Mouse (Mus musculus) midbrain, postnatal 0 days (tissue): ENCODE data around the gene Grasp. TPM values are rescaled to one million over a fixed set of nuclear protein-coding genes. Genes with fewer than 3 reads are reported as not detected.

Experiments used
- ATAC-seq: fragments of 200-750 bp; cut with Nextera tagmentation; 2 replicates; pipeline ENCODE4 v1.8.0; 2017; ENCODE audit warnings: moderate number of reproducible peaks, mild to moderate bottlenecking, moderate TSS enrichment, moderate library complexity; ENCODE audit not compliant: low FRiP score
- DNase-seq: peaks from one replicate; pipeline ENCODE4 v3.0.0-alpha.2; 2015; ENCODE audit warnings: low spot score
- H3K27ac ChIP-seq: fragments of 300-500 bp; sonication (generic); 2 replicates; pipeline ENCODE4 v1.5.1; 2014; ENCODE audit warnings: low read depth, mild to moderate bottlenecking, low read length, mixed read lengths
- H3K27me3 ChIP-seq: fragments of 300-500 bp; sonication (generic); 2 replicates; pipeline ENCODE4 v1.6.1; 2014; ENCODE audit warnings: low read length, control low read depth, mixed read lengths; ENCODE audit not compliant: insufficient read depth
- H3K36me3 ChIP-seq: fragments of 300-500 bp; sonication (generic); 2 replicates; pipeline ENCODE4 v1.6.1; 2014; ENCODE audit warnings: low read length, control low read depth, mixed read lengths; ENCODE audit not compliant: insufficient read depth
- H3K4me1 ChIP-seq: fragments of 300-500 bp; sonication (generic); 2 replicates; pipeline ENCODE4 v1.6.1; 2014; ENCODE audit warnings: mild to moderate bottlenecking, control low read depth, antibody characterized with exemption, low read length, mixed read lengths; ENCODE audit not compliant: insufficient read depth
- H3K4me2 ChIP-seq: fragments of 300-500 bp; sonication (generic); 2 replicates; pipeline ENCODE4 v1.6.1; 2014; ENCODE audit warnings: low read depth, mild to moderate bottlenecking, low read length, mixed read lengths; ENCODE audit not compliant: poor library complexity, severe bottlenecking
- H3K4me3 ChIP-seq: fragments of 300-500 bp; sonication (generic); 2 replicates; pipeline ENCODE4 v1.5.1; 2014; ENCODE audit warnings: low read depth, mild to moderate bottlenecking, low read length, moderate library complexity
- H3K9ac ChIP-seq: fragments of 300-500 bp; sonication (generic); replicated peaks from 2 replicates; pipeline ENCODE4 v1.6.1; 2014; ENCODE audit warnings: mild to moderate bottlenecking, low read length, moderate library complexity, mixed read lengths; ENCODE audit not compliant: poor library complexity, severe bottlenecking
- H3K9me3 ChIP-seq: fragments of 300-500 bp; sonication (generic); 2 replicates; pipeline ENCODE4 v1.6.1; 2016; ENCODE audit warnings: low read length, control low read depth
- CTCF ChIP-seq: IDR thresholded peaks from 2 replicates; pipeline ENCODE4 v1.5.1; 2016; ENCODE audit warnings: antibody characterized with exemption, mild to moderate bottlenecking
- WGBS: fragments of 180-500 bp; shearing (Covaris S2); extraction: QIAGEN DNeasy Blood & Tissue Kit; methylation state at CpG from one replicate; pipeline ENCODE4 v1.1.7; 2014; 5-methylcytosine and 5-hydroxymethylcytosine counted together
- polyA plus RNA-seq: library from polyadenylated mRNA; unstranded; fragments of >200 nt; fragmentation: Nextera tagmentation; extraction: Ambion mirVana; gene quantifications from 2 replicates; pipeline ENCODE4 v1.2.1, GENCODE M21; 2015
- total RNA-seq: library from RNA; depleted of rRNA; stranded (reverse); fragments of >200 nt; gene quantifications from 2 replicates; pipeline ENCODE4 v1.2.3, GENCODE M21; 2014

The Grasp gene
- total and polyA plus RNA-seq, 2 experiments from 2014 or later, result 1.9 to 7.7 TPM

- no peak overlapping the region for H3K27ac ChIP-seq
- H3K4me2 ChIP-seq, result no peak overlapping the region
- DNase-seq, result no peak
- WGBS, result 84% methylated on average over 14 of the region's 14 CpGs
- H3K9me3 ChIP-seq, result no peaks in the 10 kb centered on the region
- H3K9ac ChIP-seq, result no peak overlapping the region
- ATAC-seq, result no peak
- H3K27me3 ChIP-seq, result no peaks in the 10 kb centered on the region
- H3K36me3 ChIP-seq, result no peaks in the 10 kb centered on the region
- H3K4me3 ChIP-seq, result no peak overlapping the region
- no peak for TF ChIP-seq CTCF
- no peaks in the 10 kb centered on the region for H3K4me1 ChIP-seq
Observed at GRCm38 (mm10) chr15:101256463-101257206, 32.6 kb downstream of the Grasp start.

DNA sequence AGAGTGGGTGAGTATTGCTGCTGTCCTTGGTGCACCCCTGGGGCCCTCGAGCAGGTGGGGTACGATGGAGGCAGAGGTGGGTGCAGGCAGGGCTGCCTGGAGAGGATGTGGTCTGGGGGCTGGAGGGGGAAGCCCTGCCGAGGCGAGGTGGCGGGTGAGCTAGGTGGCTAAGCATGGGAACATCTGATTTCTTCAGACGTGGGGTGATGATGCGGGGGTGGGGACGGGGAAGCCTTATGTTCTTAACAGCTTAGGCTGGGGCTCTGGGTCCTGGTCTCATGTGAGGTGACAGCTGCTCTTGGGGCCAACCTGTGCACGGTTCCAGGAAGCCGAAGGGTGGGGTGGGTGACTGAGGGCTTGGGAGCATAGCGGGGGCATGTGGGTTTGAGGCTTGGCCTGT lies 34.4 kb downstream of the Grasp start:
- Histone ChIP-seq H3K9me3 (no peaks in the 10 kb centered on the region), H3K9ac (no peak overlapping the region), H3K4me1 (no peaks in the 10 kb centered on the region), H3K27ac (no peak overlapping the region), H3K4me3 (no peak overlapping the region), H3K4me2 (no peak overlapping the region), H3K36me3 (0 out of 2 replicates have a peak, but pooled peaks cover 3% of the 10 kb centered on the region), H3K27me3 (no peaks in the 10 kb centered on the region)
- no peak for DNase-seq
- no peak for TF ChIP-seq CTCF
- ATAC-seq, result no peak
- 88% methylated on average over 11 of the region's 11 CpGs for WGBS

DNA sequence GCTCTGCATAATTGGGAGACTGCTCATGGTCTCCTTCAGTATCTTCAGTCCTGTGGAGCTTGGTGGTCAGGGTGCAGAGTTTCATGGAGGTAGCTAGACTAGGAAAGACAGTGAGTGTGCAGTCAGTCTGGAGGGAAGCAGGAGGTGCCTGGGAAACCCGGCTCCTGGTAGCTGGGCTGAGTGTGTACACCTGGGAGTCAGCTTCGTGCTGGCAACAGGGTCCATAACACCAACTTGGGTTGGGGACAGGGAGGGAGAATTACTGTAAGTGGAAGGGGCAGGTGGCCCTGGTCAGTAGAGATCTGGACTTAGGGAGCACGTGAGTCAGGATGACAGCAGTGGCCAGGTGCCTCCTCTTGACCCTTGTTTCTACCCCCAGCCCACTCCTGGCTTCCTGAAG lies 35.9 kb downstream of the Grasp start:
- Histone ChIP-seq H3K9me3 (no peaks in the 10 kb centered on the region), H3K27ac (no peak overlapping the region), H3K27me3 (peaks cover 6% of the 10 kb centered on the region; the same call in 1 of the 2 replicates), H3K36me3 (0 out of 2 replicates have a peak, but pooled peaks cover 3% of the 10 kb centered on the region), H3K4me2 (no peak overlapping the region), H3K4me1 (no peaks in the 10 kb centered on the region), H3K9ac (no peak overlapping the region), H3K4me3 (no peak overlapping the region)
- 92% methylated on average over 3 of the region's 3 CpGs for WGBS
- DNase-seq, result no peak
- no peak for ATAC-seq
- TF ChIP-seq CTCF, result no peak

GRCm38 (mm10) chr15:101260387-101260786 lies 36.4 kb downstream of the Grasp start:
- Histone ChIP-seq H3K36me3 (0 out of 2 replicates have a peak, but pooled peaks cover 3% of the 10 kb centered on the region), H3K9me3 (no peaks in the 10 kb centered on the region), H3K9ac (no peak overlapping the region), H3K4me3 (no peak overlapping the region), H3K4me2 (no peak overlapping the region), H3K4me1 (no peaks in the 10 kb centered on the region), H3K27me3 (peaks cover 7% of the 10 kb centered on the region; the same call in 1 of the 2 replicates), H3K27ac (no peak overlapping the region)
- TF ChIP-seq CTCF, result no peak
- 70% methylated on average over 10 of the region's 10 CpGs for WGBS
- ATAC-seq, result no peak
- peak; percentile 42 for DNase-seq

DNA sequence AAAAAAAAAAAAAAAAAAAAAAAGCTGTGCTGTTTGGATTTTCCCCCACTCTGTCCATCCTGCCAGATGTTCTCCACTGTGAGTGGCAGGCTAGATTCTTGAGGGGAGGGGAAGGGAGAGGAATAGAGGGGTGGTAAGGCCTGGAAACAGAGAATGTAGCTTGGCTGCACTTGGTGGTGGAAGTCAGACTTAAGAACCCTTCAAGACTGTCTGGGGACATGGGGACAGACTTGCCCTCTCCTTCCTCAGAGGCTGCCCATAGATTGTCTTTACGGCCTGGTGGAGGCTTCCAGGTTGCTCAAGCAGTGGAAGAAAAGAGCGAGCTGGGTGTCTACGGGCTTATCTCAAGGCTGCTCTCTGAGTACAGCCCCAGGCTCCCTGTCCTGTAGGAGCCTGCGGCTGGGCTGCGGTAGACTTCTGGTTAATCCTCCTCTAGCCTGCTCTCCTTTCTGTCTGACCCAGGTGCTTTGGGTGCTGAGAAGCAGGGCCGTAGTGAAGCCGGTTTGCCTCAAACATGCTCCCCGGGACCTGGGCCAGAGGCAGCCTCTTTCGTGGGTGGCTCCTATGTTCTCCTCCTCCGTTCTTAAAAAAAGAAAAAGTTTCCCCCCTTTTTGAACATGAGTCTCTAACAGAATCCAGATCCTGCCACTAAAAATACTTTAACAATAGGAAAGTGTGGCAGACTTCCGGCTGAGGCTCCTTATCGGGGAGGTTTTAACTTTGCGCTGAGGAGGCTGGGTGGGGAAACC lies 37.1 kb downstream of the Grasp start:
- Histone ChIP-seq H3K9me3 (no peaks in the 10 kb centered on the region), H3K27me3 (peaks cover 7% of the 10 kb centered on the region; the same call in 1 of the 2 replicates), H3K9ac (no peak overlapping the region), H3K4me2 (no peak overlapping the region), H3K4me3 (no peak overlapping the region), H3K36me3 (0 out of 2 replicates have a peak, but pooled peaks cover 3% of the 10 kb centered on the region), H3K4me1 (peaks cover 6% of the 10 kb centered on the region; the same call in 1 of the 2 replicates), H3K27ac (no peak overlapping the region)
- TF ChIP-seq CTCF, result no peak
- DNase-seq (no peak), ATAC-seq (no peak)
- 67% methylated on average over 13 of the region's 13 CpGs for WGBS

GRCm38 (mm10) chr15:101262502-101262901 lies 38.5 kb downstream of the Grasp start:
- Histone ChIP-seq H3K27me3 (peaks cover 7% of the 10 kb centered on the region; the same call in 1 of the 2 replicates), H3K4me1 (peaks cover 8% of the 10 kb centered on the region; the same call in 1 of the 2 replicates), H3K36me3 (0 out of 2 replicates have a peak, but pooled peaks cover 3% of the 10 kb centered on the region), H3K4me2 (no peak overlapping the region), H3K4me3 (no peak overlapping the region), H3K9ac (no peak overlapping the region), H3K27ac (no peak overlapping the region), H3K9me3 (no peaks in the 10 kb centered on the region)
- TF ChIP-seq CTCF, result no peak
- DNase-seq (no peak), ATAC-seq (no peak)
- WGBS, result 65% methylated on average over 5 of the region's 5 CpGs
